Mouse (Mus musculus) midbrain, embryonic 14.5 days (tissue): Measurements from ENCODE around the gene Mavs. TPM values are rescaled to one million over a fixed set of nuclear protein-coding genes. Genes with fewer than 3 reads are reported as not detected.
A peak's percentile ranks its signal among the peaks of the same experiment; 100 is the strongest.
"Not testable (repeated sequence)": the region's sequence is repeated elsewhere in the genome, so short reads cannot be mapped to it uniquely, and the experiment has no call there.

Experiments used
- ATAC-seq: fragments of 200-750 bp; cut with Nextera tagmentation; 2 replicates; pipeline ENCODE4 v1.8.0; 2017; ENCODE audit warnings: moderate number of reproducible peaks, moderate library complexity; ENCODE audit not compliant: low FRiP score, low TSS enrichment
- DNase-seq: peaks from one replicate; pipeline ENCODE4 v3.0.0-alpha.2; 2015
- H3K27ac ChIP-seq: fragments of 300-500 bp; sonication (generic); replicated peaks from 2 replicates; pipeline ENCODE4 v1.5.1; 2014; ENCODE audit warnings: mild to moderate bottlenecking, low read depth, low read length, moderate library complexity
- H3K27me3 ChIP-seq: fragments of 300-500 bp; sonication (generic); 2 replicates; pipeline ENCODE4 v1.6.1; 2014; ENCODE audit warnings: low read length, control low read depth, mixed read lengths; ENCODE audit not compliant: control insufficient read depth, insufficient read depth
- H3K36me3 ChIP-seq: fragments of 300-500 bp; sonication (generic); 2 replicates; pipeline ENCODE4 v1.6.1; 2014; ENCODE audit warnings: low read length, control low read depth; ENCODE audit not compliant: control insufficient read depth, insufficient read depth
- H3K4me1 ChIP-seq: fragments of 300-500 bp; sonication (generic); 2 replicates; pipeline ENCODE4 v1.6.1; 2014; ENCODE audit warnings: mild to moderate bottlenecking, antibody characterized with exemption, low read length, control low read depth; ENCODE audit not compliant: control insufficient read depth, insufficient read depth
- H3K4me2 ChIP-seq: fragments of 300-500 bp; sonication (generic); 2 replicates; pipeline ENCODE4 v1.6.1; 2014; ENCODE audit warnings: mild to moderate bottlenecking, low read length, moderate library complexity
- H3K4me3 ChIP-seq: fragments of 300-500 bp; sonication (generic); replicated peaks from 2 replicates; pipeline ENCODE4 v1.5.1; 2014; ENCODE audit warnings: low read depth, low read length
- H3K9ac ChIP-seq: fragments of 300-500 bp; sonication (generic); replicated peaks from 2 replicates; pipeline ENCODE4 v1.6.1; 2014; ENCODE audit warnings: mild to moderate bottlenecking, low read length, moderate library complexity
- H3K9me3 ChIP-seq: fragments of 300-500 bp; sonication (generic); 2 replicates; pipeline ENCODE4 v1.6.1; 2016; ENCODE audit warnings: low read length, control low read depth, mixed read lengths; ENCODE audit not compliant: control insufficient read depth
- WGBS: fragments of 180-500 bp; shearing (Covaris S2); extraction: QIAGEN DNeasy Blood & Tissue Kit; methylation state at CpG from one replicate; pipeline ENCODE4 v1.1.7; 2014; 5-methylcytosine and 5-hydroxymethylcytosine counted together
- polyA plus RNA-seq: library from polyadenylated mRNA; unstranded; fragments of >200 nt; fragmentation: Nextera tagmentation; extraction: Ambion mirVana; gene quantifications from 2 replicates; pipeline ENCODE4 v1.2.1, GENCODE M21; 2014

Mavs gene
- polyA plus RNA-seq, 1 experiment from 2014 or later, result 6.8 TPM

DNA sequence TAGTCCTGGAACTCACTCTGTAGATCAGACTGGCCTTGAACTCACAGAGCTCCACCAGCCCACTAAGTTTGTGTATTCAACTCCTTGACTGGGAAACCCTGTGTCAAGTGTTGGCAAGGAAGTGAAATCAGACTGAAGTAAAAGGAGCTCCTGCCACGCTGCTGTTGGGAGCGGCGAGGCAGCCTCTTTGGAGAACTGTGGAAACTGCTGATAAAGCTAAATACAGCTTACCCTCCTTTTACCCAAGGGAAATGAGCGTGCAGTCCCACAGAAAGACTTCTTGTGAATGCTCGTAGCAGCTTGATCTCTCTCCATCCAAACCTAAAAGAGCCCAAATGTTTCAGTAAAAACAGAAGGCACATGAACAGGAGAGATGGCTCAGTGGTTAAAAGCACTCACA lies 11.3 kb upstream of the Mavs start:
- H3K27ac ChIP-seq, result no peak overlapping the region
- no peak overlapping the region for H3K9ac ChIP-seq
- 60% methylated on average over 5 of the region's 5 CpGs for WGBS
- no peaks in the 10 kb centered on the region for H3K4me1 ChIP-seq
- no peak for DNase-seq
- no peak for ATAC-seq
- H3K4me2 ChIP-seq, result no peak overlapping the region
- no peaks in the 10 kb centered on the region for H3K27me3 ChIP-seq
- no peaks in the 10 kb centered on the region for H3K36me3 ChIP-seq
- no peak overlapping the region for H3K4me3 ChIP-seq
- no peaks in the 10 kb centered on the region for H3K9me3 ChIP-seq

DNA sequence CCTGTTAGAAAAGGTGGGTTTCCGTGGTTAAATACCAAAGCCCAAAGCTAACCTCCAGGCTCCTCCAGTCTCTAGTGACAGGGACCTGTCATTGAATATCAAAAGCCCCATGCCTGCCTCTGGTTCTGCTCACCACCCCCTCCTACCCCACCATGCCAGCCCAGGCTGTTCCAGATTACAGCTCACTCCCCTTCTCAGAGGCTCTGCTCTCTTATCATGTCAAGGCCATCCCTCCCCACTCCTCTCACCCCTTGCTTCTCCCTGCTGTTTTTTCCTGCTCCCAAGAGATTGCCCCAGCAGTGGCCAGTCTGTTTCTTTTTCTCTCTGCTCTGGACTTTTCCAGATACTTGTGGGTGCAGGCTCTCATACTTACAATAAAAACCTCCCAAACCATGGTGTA lies 10.3 kb upstream of the Mavs start:
- WGBS, result 68% methylated on average over 1 of the region's 1 CpGs
- no peak overlapping the region for H3K4me2 ChIP-seq
- no peaks in the 10 kb centered on the region for H3K36me3 ChIP-seq
- DNase-seq (no peak), ATAC-seq (no peak)
- no peak overlapping the region for H3K9ac ChIP-seq
- H3K27ac ChIP-seq, result no peak overlapping the region
- no peaks in the 10 kb centered on the region for H3K4me1 ChIP-seq
- H3K9me3 ChIP-seq, result no peaks in the 10 kb centered on the region
- no peaks in the 10 kb centered on the region for H3K27me3 ChIP-seq
- H3K4me3 ChIP-seq, result no peak overlapping the region

DNA sequence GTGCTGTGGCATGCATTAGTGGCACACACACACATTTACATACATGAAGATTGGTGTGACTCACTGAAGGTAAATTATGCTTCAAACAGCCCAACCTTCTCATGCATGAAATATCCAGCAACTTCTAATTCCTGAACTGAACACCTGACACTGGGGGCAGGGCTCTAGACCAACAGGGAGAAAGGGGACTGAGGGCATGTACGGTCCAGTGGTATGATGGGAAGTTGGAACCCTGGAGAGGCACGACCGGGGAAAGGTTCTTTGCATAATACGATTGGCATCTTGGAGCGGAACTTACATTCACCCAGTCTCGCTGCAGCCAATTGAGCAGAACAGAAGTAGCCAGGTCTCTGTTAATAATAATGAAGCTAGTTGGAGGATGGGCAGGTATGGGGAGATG lies 8.7 kb upstream of the Mavs start:
- WGBS, result 84% methylated on average over 6 of the region's 6 CpGs
- Histone ChIP-seq H3K9ac (no peak overlapping the region), H3K4me2 (no peak overlapping the region), H3K27me3 (no peaks in the 10 kb centered on the region), H3K9me3 (no peaks in the 10 kb centered on the region), H3K27ac (no peak overlapping the region), H3K4me3 (no peak overlapping the region), H3K36me3 (no peaks in the 10 kb centered on the region), H3K4me1 (no peaks in the 10 kb centered on the region)
- ATAC-seq (no peak), DNase-seq (no peak)

- not testable (repeated sequence) for H3K36me3 ChIP-seq, H3K4me1 ChIP-seq, H3K27me3 ChIP-seq, H3K4me3 ChIP-seq, H3K9ac ChIP-seq, H3K27ac ChIP-seq, H3K9me3 ChIP-seq, ATAC-seq, DNase-seq, H3K4me2 ChIP-seq
- 86% methylated on average over 2 of the region's 2 CpGs for WGBS
Observed at GRCm38 (mm10) chr2:131226669-131227068, 7.2 kb upstream of the Mavs start.

- Histone ChIP-seq H3K27me3 (no peaks in the 10 kb centered on the region), H3K27ac (no peak overlapping the region), H3K36me3 (no peaks in the 10 kb centered on the region), H3K9me3 (no peaks in the 10 kb centered on the region), H3K9ac (no peak overlapping the region), H3K4me2 (no peak overlapping the region), H3K4me1 (no peaks in the 10 kb centered on the region), H3K4me3 (no peak overlapping the region)
- DNase-seq (no peak), ATAC-seq (no peak)
- 85% methylated on average over 3 of the region's 3 CpGs for WGBS
Observed at GRCm38 (mm10) chr2:131227243-131227642, 6.6 kb upstream of the Mavs start.

DNA sequence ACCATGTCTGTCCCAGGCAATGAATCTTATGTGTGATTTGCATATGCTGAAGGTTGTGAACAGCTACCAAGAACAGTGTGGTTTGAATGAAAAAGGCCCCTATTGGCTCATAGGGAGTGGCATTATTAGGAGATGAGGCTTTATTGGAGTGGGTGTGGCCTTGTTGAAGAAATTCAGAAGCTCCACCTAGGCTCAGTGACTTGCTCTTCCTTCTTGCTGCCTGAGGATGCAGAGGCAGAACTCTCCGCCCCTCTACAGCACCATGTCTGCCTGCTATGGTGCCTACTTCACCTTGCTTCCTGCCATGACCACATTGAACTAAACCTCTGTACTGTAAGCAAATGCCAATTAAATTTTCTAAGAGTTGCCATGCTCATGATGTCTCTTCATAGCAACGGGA lies 1.3 kb upstream of the Mavs start:
- Histone ChIP-seq H3K9ac (no peak overlapping the region), H3K4me2 (no peak overlapping the region), H3K9me3 (no peaks in the 10 kb centered on the region), H3K27me3 (no peaks in the 10 kb centered on the region), H3K4me3 (no peak overlapping the region), H3K27ac (no peak overlapping the region), H3K36me3 (no peaks in the 10 kb centered on the region), H3K4me1 (peaks cover 10% of the 10 kb centered on the region; the same call in 1 of the 2 replicates)
- DNase-seq (no peak), ATAC-seq (no peak)
- WGBS, result 92% methylated on average over 2 of the region's 2 CpGs

DNA sequence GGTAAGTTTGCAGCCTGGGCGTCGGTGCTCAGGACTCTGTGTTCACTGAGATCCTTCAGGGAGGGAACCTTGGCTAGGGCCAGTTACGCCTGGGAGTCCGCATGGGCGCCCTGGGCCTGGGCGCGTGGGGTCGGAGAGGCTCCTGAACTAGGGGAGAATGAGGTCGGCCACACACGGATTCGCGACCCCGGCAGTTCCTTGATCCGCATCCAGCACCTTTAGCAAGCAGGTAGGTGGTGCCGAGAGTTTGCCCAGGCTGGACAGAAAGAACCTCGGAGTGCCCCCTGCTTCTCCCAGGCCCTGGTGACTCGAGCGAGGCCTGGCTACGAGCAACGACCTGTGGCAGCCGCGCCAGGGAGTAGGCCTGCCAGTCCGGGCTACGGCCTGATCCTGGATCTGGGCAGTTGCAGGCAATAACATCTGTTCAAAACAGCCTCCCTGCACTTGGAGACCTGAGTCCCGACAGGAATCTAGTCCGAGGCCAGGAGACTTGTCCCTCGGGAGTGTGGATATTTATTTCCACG lies 326 bp downstream of the Mavs start:
- Histone ChIP-seq H3K4me3 (peak overlapping the region; percentile 44), H3K9me3 (no peaks in the 10 kb centered on the region), H3K4me2 (peak overlapping the region; percentile 76), H3K9ac (peak overlapping the region; percentile 45), H3K4me1 (peaks cover 10% of the 10 kb centered on the region; the same call in 1 of the 2 replicates), H3K36me3 (no peaks in the 10 kb centered on the region), H3K27me3 (no peaks in the 10 kb centered on the region), H3K27ac (no peak overlapping the region)
- no peak for DNase-seq
- 11% methylated on average over 28 of the region's 28 CpGs for WGBS
- ATAC-seq, result peak; percentile 5; the same call in 1 of the 2 replicates

DNA sequence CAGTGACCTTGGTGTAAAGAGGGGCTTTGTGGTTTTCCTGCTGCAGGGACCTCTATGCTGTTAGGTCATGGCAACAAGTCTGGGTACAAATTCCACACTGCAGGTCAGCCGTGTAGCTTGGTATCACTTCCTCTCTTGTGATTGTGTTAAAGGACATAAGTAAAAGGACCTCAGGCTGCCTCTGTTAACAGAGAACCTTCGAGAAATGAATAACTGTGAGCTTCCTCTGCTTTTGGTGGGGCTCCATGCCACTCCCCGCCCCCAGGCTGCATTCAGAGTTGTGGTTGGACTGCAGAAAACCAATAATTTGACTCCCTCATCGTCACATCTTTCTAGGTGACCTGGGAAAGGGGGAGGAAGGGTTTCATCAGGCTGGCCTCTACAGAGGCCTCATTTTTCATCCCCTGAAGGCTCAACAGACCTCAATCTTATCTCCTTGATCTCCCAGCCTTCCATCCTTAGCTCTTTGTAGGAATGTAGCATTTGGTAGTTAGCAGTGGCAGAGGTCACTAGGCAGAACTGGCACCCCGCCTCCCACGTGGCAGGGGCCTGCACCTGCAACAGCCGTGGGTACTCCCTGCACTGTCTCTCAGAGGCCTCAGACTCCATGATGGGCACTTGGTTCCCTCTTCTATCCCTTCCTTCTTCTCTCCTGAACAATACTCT lies 1.2 kb downstream of the Mavs start:
- H3K4me1 ChIP-seq, result peaks cover 10% of the 10 kb centered on the region; the same call in 1 of the 2 replicates
- no peaks in the 10 kb centered on the region for H3K36me3 ChIP-seq
- DNase-seq (no peak), ATAC-seq (no peak)
- no peak overlapping the region for H3K9ac ChIP-seq
- no peak overlapping the region for H3K27ac ChIP-seq
- 81% methylated on average over 7 of the region's 7 CpGs for WGBS
- no peaks in the 10 kb centered on the region for H3K27me3 ChIP-seq
- H3K4me3 ChIP-seq, result 0 out of 2 replicates have a peak overlapping the region, but pooled peaks have one; percentile 44
- H3K4me2 ChIP-seq, result peak overlapping the region; percentile 76; the same call in 1 of the 2 replicates
- no peaks in the 10 kb centered on the region for H3K9me3 ChIP-seq

GRCm38 (mm10) chr2:131242180-131242579 lies 8.3 kb downstream of the Mavs start:
- Histone ChIP-seq H3K4me3 (no peak overlapping the region), H3K27me3 (no peaks in the 10 kb centered on the region), H3K9me3 (no peaks in the 10 kb centered on the region), H3K4me1 (no peaks in the 10 kb centered on the region), H3K36me3 (peaks cover 3% of the 10 kb centered on the region; the same call in 1 of the 2 replicates), H3K9ac (no peak overlapping the region), H3K4me2 (no peak overlapping the region), H3K27ac (no peak overlapping the region)
- no peak for ATAC-seq
- DNase-seq, result no peak
